Mouse (Mus musculus): ENCODE results near the gene Itga4. TPM values are rescaled to one million over a fixed set of nuclear protein-coding genes. Genes with fewer than 3 reads are reported as not detected.

Itga4 gene
- polyA plus RNA-seq, 1 experiment from 2014 or later = 5.5 TPM

Other genes with a start within 250 kb of the Itga4 start
- 0.05 TPM in 1 of 2 replicates, not detected in the other for gene Neurod1, start 201.3 kb downstream of the Itga4 start, polyA plus RNA-seq (2015; fragmentation: Nextera tagmentation; extraction: Ambion mirVana)
- 1.5 and 2.3 TPM in 2 replicates for gene Cerkl, start 201.4 kb downstream of the Itga4 start, polyA plus RNA-seq (2015; fragmentation: Nextera tagmentation; extraction: Ambion mirVana)

Measured in kidney, embryonic 15.5 days (tissue).